Mouse (Mus musculus): ENCODE results near the gene Noc3l. TPM values are rescaled to one million over a fixed set of nuclear protein-coding genes. Genes with fewer than 3 reads are reported as not detected.

The Noc3l gene
- 3.0 and 3.3 TPM in 2 replicates for polyA plus RNA-seq (2015; fragmentation: Nextera tagmentation; extraction: Ambion mirVana)

DNA sequence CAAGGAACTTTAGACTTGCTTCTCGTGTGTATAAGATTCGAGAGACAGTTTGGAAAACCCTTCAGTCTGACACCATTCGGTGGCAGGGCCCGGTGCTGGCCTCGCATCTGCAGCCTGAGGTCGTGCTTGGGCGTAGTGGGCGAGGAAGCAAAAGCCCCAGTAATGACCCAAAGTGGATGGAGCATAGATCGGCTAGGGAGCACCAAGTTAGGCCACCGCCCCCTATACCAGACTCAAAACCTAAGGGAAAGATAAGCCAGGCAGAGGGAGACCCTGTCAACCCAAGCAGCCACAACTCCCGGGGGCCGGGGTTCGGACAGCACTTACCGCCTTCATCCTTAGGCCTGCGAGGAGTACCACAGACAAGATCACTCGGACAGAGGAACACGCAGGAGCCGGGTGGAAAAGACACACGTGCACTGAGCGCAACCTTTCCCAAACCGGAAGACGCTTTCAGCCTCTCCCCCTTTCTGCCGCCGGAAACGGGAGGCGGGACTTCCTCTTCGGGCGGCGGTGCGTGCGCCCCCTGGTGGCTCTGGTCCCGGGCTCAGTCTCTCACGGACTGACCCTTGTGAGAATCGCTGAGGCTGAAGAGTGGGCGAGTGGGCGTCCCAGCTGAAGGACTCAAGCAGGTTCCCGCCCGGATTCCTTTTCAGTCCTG lies at the start of gene Noc3l:
TSS of gene Noc3l (minus strand) at position 472 of the 661 bp plus-strand sequence.

DNA sequence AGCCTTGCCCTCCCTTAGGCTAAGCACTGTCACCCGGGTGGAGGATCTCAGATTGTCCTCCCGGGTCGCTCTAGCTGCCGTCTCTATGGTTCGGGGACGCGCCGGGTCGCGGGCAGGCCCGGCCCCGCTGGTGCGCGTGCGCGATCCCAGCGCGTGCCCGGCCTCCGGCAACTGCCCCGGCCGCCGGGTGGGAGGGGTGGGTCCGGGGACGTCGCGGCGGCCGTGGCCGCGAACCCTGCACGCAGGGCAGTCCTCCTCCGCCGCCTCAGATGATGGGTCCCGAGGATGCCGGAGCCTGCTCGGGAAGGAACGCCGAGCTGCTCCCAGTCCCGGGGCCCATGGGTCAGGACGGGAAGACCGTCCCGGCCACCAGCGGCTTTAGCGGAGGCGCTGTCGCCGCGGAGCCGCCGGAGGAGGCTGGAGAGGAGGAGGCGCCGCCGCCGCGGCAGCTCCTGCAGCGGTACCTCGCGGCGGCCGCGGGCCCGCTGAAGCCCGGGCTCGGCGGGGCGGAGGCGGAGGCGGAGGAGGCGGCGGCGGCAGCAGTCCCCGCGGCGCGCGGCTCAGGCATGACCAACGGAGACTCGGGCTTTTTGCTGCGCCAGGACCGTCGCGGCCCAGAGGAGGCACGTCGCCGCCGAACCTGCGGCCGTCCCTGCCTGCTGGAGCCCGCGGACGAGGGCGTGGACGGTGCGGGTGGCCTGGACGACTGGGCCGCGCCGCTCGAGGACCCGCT lies 17.6 kb upstream of the Noc3l start, which contains the start of gene Tbc1d12:
TSS of gene Tbc1d12 (plus strand) at position 142 of the 733 bp plus-strand sequence.

Other genes with a start within 250 kb of the Noc3l start
- 9.7 and 10.1 TPM in 2 replicates for gene Tbc1d12, start 17.3 kb upstream of the Noc3l start, polyA plus RNA-seq (2015; fragmentation: Nextera tagmentation; extraction: Ambion mirVana)
- 6.6 TPM in 2 replicates for gene Hells, start 111.7 kb upstream of the Noc3l start, polyA plus RNA-seq (2015; fragmentation: Nextera tagmentation; extraction: Ambion mirVana)
- gene Cyp2c55, start 187.8 kb upstream of the Noc3l start, polyA plus RNA-seq (2015; fragmentation: Nextera tagmentation; extraction: Ambion mirVana), result not detected in 2 replicates
- gene Cyp2c65, start 241.8 kb upstream of the Noc3l start, polyA plus RNA-seq (2015; fragmentation: Nextera tagmentation; extraction: Ambion mirVana), result not detected in 2 replicates

Measured in neural tube, postnatal 0 days (tissue).